Mouse (Mus musculus) B cell, adult 2 months (primary cell): ENCODE measurements at regions not wholly inside any gene's neighbourhood (a gene's known extent, or its start where the extent isn't known, plus 50 kb on each side); places are given as distances from the start of the nearest gene placed in this dataset.

Experiments
- DNase-seq, 2 experiments: peaks; one replicate each; pipeline ENCODE4 v3.0.0; 2022

DNA sequence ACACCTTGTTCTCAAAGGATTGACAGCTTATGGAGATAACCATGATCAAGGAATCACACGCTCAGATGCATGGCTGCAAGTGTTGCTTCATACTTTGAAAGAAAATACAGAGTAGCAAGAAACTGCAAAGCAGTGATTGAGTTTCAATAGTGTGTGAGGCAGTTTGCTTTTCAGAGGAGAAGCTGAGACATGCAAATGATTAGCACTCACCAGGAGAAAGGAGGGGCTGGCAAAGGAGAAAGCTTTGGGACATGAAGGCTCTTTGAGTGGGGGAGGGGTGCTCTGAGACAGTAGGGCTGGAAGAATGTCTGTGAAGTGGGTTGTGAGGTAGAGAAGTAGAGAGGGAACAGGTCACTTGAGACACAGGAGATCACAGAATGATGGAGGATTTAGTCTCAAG is 238.7 kb upstream of the Fggy start:
- no peak for DNase-seq

DNA sequence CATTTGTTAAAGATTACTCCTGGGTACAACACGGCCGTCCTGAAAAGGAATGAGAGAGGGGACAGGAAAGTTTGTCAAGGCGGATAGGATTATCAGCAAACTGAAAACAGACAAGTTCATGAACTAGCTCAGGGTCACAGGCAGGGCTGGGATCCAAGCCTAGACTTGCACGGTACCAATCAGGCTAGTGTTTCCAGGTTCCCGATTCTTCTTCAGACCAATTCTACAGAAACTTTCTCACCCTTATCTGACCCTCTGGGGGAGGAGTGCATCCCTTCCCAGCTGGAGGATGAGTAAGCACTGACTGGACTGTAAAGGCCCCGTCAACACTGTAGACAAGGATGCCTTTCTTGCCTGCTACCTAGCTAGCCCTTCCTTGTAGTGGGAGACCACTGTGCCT is 238.3 kb upstream of the Fggy start:
- DNase-seq: no peak

DNA sequence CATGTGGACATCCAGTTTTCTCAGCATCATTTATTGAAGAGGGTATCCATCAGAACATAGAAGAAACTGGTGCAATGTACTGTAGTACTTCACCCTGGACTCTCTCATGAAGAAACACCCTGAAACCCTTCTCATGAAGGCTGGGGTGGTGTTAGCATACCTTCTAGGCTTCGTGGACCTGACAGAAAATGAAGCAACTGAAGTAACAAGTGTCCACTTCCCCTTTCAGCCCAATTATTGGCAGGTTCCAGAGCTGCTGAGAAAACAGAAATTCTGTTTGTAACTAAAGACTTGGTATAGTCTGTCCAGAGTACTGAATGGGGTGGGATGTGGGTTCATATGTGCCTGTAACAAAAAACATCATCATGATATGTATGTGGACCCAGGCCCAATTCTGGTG is 231.4 kb upstream of the Fggy start:
- no peak for DNase-seq

DNA sequence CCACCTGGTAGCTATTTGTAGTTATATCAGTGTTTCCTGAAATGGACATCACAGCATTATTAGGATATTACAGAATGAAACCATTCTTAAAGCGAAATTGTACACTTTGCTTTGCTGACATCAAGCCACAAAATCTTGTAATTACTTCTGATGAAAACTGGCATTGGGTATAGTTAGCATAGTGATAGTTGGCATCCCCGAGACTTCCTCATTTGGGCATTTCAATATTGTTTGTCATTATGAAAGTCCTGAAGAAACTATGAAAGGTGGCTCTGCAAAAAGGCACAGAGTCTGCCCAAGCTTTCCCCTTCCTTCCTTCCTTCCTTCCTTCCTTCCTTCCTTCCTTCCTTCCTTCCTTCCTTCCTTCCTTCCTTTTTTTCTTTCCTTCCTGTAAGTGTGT is 217.5 kb upstream of the Fggy start:
- no peak for DNase-seq

DNA sequence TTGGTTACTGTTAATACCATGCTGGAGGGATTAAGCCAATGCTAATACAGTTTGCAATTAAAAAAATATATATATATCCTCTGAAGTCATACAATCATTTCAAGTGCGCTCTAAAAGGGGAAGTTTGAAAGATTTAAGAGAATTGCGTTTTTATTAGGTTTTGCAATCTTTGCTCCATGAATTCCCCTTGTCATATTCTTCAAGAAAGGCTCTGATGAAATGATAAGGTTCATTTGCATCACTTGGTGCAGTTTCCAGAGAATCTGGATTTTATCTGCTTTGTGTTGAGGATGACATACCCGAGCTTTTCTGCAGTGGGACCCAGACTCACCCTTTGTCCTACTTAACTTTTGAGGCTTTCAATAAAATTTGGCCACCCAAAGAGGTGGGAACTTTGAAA is 216.4 kb upstream of the Fggy start:
- DNase-seq: no peak

DNA sequence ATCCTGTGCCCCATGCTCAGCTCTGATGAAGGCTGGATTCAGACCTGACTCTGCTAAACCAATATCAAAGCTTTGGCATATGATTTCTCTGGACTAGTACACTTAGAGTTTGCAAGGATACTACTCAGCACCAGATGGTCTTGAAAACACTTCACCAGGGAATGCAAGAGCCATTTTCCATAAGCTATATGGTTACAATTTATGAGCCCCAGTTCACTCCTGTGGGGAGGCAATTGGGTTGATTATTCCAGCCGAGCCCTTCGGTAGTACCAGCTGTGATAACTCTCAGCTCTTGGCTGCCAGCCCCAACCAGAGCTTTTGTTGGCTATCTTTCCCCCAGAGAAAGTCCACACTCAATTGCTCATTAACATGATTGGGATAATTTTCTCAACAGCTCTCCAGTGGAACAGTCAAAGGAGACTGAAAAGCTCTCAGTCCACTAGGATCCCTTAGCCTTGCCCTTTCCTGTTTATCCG is 210.5 kb upstream of the Fggy start:
- no peak for DNase-seq

DNA sequence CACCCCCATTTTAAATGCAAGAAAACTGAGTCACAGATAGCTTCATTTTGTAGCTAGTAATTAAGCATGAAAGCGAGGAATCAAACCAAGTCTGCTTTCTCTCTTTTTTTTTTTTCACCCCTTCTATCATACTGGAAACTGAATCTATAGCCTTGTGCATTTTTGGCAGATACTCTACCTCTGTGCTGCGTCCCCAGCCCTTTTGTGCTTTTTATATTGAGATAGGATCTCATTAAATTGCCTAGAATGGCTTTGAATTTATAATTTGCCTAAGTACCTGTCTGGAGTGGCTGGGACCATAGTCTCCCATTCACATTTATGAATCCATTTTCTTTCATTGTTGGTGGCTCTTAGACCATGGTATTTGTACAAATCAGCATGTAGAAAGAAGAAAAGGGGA is 209.9 kb upstream of the Fggy start:
- DNase-seq: no peak

DNA sequence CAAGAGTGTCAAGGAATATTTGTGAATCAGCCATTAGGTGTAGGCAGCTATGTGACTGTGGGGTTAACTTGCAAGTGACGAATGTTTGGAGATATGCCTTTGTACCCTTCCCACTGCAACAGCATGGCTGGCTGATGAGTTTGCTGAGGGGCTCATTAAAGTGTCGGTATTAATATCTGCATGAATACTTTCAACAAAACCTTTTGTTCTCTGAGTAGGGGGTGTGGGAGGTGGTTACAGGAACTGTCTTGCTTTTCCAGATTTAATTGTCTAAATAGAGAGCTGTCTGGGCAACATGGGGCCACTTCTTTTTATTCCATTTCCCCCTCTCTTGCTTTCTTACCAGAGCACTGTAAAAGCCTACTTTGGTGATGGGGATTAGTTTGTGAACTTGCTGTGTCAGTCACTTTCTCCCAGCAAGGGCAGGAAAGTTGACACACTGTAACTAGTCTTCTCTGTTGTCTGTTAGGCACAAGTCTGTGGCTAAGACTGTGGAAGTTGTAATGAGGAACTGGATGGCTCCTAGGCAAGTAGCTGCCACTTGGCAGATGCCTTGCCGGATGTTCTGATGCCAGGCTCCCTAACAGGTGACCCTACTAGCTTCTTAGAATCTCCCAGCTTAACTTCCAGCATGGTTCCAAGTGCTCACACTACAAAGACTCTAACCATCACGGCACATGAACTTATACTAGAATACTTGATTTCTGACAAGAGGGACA is 208.7 kb upstream of the Fggy start:
- no peak for DNase-seq

DNA sequence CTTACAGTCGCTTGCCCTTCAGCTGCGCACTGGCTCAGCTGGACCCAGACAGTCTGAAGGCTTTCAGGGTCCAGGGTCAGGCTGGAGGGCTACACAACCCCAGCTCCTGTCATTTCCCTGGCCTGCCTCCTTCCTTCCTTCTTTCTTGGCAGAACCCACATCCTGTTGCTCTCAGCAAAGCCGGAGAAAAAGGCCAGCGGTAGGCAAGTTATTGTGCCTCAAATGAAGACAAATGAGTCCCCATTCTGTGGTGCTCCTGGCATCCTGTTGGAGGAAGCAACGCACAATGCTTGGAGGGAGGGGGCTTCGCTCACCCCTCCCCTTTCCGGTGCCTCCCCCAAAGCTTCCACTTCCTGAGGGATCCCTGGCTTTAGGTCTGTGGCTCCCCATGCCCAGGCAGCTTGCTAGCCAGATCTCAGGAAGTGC is 203.4 kb upstream of the Fggy start:
- DNase-seq: peak; percentile 4 to 9

DNA sequence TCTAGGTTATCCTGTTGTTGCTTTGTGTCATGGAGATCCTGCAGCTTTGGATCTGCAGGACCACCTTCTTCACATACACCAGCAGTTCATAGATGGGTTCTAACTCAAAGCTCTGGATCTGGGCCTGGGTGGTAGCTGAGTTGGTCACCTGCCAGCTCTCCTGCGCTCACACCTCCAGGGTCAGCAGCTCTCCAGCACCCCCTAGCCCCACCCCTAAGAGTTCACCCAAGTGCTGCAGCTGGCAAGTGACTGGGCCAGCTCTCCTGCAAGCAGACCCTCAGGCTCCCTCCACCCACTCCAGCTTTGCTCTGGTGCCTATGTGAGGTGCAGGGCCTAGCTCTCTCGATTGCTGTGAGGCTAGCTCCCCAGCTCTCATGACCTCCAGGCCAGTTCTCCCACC is 198.6 kb upstream of the Fggy start:
- peak in 1 of 2 experiments; percentile 11 for DNase-seq

DNA sequence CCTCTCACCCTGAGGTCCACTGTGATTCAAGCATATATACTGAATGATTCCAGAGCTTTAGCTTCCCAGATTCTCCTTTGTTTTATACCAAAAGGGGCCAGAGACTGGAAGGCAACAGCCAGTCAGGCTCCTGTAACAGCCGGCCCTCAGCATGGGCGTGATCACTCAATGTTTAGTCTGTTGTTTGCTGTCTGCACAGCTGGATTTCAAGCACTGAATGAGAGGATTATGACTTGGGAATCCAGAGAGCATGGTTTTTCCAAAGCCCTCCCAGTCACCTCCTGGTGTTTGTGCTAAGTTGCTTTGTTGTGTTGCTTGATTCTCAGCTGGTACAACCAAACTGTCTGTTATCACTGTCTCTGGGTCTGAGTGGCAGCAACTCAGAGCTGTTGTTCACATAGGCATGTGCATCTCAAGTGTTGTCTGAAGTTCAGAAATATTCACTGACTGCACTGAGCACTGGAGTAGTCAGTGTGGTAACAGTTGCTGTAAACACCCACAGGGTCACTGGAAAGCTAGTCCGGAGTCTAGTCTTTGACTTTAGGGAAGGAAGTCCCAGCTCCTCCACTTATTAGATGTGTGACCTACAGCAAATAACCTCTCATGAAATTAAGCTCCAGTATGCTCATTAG is 196.9 kb upstream of the Fggy start:
- no peak for DNase-seq

DNA sequence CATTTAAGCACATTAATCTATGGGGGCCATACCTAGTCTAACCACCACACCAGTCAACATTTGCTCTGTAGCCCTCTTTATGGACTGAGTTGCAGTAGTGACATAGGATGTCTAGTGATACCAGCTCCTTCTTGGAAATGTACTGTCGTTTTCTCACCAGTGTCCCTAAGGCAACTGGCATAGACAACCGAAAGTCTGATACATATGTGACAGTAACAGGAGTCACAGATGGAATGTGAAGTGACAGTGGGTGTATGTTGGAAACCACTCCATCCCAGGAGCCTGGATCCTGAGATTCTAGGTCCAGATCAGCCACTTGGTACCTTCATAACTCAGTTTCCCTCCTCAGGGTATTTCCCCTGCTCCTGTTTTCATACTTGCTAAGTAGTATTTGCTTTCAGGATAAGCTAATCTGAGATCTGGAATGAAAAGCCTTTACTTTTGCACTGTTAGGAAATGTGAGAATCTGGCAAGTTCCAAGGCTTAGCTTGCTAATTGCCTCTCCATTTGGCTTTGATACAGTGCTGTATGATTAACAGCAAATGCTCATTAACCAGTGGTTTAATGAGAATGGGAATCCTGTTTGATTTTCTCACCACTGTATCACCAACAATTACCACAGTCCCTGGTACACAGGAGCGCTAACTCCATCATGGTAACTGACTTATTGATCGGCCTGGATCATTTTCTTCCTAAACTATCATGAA is 192.8 kb upstream of the Fggy start:
- DNase-seq: no peak

DNA sequence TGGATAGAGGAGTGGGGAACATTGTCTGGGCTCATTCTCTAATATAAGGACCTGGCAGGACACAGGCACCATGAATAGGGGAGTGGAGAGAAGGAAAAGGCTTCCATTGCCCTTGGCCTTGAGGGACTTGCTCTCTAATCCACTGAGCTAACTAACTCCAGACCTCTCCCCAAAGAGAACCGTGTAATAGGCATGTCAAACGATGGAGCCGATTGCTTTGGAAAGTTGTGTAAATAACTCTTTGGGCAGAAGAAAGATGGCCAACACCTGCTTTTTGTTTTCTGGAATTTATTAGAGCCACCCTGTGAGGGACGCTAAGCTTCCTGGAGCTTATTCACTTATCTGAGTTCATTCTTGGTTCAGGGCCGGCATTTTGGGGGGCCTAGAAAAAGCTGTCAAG is 180.9 kb upstream of the Fggy start:
- DNase-seq: no peak

DNA sequence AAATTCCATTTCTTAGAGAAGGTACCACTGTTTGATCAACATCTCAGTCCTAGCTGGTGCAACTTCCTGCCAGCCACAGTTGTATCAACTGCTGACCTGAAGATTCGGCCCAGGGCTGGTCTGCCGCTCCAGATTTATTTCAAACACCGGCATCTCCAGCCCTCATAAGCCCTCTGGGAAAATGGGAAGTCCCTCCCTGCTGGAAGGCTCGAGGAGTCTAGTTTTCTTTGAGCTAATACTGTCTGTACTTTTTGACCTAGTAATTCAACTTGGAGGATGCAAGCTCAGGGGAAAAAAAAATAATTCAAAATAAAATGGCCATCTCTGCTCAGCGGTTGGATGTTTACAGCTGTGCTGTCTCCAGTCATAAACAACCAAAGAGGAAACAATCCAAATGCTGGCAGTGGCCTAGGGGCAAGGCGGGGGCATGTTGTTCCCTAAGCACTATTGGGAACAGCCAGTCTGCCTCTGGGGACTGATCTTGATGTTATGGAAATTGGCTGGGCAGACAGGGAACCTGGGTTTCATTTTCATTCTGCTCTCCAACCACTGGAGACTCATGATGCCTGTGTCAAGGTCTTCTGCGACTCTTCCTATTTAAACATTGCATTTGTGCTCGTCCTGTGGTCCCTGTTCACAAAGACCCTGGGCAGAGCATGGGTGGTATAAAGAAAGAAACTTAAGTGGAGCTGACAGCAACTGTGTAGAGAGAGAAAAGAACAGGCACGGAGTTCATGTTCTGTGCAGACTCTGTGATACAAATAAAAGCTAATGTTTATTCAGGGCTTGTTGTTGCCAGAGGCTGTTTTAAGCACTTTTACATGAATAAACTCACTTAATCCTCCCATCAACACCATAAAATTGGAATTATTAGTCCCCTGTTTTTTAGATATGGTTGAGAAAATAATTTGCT is 179.8 kb upstream of the Fggy start:
- DNase-seq: no peak

DNA sequence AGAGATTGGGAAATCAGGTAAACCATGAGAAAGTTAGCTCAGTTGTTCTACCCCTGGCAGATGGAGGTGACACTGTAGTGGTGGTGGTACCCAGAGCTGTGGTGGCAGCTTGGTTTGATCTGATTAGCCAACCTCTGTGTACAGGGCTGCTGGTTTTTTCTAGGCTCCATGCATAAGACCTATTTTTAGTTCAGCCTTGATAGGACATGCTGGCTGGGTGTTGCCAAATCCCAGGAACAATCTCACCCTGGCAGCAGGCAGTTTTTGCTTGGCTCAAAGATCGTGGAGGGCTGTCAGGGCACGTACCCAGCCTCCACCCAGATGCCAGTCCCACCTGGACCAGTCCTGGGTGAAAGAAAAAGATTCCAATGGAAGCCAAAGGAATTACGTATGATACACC is 178.7 kb upstream of the Fggy start:
- DNase-seq: no peak

DNA sequence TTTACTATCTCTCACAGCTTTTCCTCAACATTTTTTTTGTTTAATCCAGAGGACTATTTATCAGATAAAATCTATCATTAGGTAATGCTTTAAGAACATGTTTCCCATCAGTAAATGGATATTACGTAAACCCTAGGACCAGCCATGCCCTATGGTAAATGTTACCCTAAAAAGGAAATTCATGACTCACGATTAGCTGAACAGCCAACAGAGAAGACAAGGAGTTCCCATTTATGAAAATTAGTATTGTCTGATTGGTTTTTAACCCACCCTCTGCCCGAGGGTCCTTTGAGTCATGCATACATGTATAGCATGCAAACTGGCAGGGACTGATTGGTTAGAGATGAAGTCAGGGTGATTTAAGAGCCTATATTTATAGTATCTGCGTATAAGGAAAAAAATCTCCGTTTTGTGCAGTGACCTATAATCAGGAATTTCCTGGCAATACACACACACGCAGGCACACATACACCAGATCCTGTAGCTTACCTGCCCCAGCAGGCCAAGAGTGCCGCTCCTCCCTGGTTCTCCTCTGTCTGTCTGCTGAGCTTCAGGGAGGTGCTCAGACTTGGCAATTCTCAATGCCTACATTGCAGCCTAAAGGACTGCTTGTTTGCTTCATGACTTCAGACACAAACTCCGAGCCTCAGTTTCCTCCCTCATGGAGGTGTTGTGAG is 174.0 kb upstream of the Fggy start:
- no peak for DNase-seq

DNA sequence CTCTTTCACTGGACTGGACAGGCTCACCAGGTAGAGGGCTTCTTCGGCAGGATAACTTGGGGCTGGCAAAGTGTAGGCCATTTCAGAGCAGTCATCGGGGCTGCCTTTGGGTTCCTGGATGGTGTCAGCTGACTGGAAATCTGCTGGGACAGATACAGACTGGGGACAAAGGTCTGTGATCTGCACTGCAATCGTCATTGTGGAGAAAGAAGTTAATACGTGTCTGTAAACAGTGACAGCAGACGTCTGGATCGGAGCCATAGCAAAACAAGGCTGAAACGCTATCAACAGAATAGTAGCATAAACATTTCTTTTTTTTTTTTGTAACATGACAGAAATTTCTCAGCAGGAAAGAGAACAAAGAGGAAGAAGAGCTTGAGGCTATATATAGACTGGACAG is 171.8 kb upstream of the Fggy start:
- DNase-seq: no peak

DNA sequence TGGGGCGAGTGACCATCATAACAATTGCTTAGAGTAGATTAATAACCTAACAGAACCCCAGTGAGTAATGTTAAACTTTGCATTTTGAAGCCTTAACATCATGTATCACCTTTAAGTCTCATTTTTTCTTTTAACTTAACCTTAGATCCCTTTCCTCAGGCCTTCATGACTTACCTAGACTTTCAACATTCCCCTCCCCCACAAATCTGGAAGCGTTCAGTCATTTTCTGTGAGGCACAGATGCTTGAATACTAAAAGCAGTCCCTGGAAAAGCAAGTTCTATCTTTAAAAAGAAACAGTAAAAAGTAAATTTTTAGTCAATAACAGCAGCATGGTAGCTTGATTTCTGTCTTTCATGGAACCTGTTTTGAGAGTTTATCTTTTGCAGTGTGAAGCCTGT is 171.3 kb upstream of the Fggy start:
- DNase-seq: no peak

DNA sequence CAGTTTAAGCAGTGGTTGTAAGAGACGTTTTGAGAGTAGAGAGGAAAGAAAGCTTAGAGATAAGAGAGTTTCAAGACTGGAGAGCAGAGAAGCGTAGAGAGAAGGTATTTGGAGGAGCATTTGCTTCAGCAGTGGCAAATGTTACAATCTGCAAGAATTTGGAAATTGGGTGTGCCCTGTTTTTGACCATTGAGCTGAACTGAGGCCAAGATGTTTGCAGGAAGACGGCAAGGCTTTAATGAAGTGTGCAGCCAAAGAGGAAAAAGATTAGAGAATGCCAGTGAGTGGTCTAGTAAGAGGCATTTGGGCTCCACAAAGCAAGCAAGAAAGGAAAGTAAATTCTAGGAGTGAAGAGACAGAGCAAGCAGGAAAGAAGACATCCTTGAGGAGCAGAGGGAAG is 168.8 kb upstream of the Fggy start:
- no peak for DNase-seq

DNA sequence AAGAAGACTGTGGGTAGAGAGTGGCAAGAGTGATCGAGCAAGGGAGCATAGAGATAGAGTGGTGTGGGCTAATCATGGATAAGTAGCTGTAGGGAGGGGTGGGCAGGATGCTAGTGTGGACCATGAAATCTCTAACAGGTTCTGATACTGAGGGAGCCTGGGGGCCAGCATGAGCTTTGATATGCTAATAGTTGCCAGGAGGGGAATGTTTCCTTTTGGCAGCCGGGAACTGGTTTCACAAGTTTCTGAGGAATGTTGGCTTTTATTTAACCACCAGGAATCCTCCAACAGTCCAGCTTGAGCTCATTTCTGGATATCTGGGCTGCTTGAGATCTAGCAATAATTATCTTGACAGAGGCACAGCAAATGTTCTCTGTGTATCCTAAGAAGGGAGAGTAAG is 167.7 kb upstream of the Fggy start:
- DNase-seq: no peak

DNA sequence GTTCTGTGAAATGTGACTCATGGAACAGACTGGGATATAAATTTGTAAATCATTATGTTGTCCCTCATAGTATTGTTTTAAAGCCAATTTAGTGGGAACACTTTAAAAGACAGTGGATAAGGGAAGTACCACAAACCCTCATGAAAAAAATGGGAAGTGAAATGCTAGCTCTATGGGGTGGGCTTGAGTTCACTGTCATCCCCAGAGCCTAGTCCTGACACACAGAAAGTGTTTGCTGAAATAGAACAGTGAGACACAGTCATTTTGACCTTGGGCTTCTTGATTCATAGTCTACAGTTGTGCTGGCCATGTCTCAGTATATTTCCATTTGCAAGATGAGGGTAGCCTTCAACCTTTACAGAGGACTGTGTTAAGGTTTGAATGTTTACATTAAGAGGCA is 166.8 kb upstream of the Fggy start:
- DNase-seq: no peak

DNA sequence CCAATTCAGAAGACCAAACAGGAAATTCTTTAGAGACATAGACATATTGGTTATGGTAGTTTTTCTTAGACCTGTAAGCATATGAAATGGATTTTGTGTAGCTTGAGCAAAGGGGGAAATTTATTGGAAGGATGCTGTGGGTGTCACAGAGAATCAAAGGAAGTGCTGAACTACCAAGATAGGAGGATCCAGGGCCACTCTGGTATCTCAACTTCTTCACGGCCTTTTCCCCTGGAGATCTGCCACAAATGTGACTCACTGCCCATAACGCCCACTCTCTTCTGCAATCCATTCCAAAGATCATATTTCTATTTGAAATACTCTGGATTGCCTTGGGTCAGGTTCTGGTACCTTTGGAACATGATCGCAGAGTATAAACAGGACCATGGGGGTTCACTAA is 161.6 kb upstream of the Fggy start:
- no peak for DNase-seq

DNA sequence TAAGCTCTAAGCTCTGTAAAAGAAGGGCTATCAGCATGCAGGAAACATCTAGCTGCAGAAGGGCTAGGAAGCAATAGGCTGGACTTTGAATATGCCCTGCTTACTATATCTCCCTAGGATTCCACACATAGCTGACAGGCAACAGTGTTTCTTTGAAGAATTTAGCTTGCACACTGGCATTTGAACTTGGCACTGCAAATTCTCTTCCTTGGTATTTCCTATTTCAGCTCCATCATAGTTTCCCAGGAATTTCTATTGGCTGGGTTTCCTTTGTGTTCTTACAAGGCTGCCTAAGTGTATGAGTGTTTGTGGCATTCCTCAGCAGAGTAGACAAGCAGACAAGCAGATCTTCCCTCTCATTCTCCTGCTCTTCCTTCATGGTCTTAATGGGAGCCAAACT is 159.0 kb upstream of the Fggy start:
- DNase-seq: no peak
